Mouse (Mus musculus): ENCODE measurements around the gene Slc4a10. TPM values are rescaled to one million over a fixed set of nuclear protein-coding genes. Genes with fewer than 3 reads are reported as not detected.

The Slc4a10 gene
- polyA plus RNA-seq, 2 experiments: 0.21 to 0.34 TPM

DNA sequence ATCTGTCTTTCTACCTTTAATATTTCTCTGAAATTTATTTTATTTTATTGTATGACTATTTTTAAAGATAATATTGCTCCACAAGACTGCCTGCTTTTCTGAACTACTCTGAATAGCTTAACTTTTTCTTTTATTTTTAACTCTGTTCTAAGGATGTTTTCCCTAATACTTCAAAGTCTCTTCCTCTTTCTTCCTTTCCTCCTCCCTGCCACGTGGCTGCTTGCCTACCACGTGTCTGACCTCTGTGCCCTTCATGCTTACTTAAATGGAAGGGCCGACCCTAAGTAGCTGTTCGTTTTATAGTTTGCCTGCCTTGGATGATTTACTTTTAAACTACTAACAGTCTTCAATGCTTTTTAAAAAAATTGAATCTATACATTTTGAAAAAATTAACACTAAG lies 225.6 kb downstream of the Slc4a10 start:
- H3K27ac ChIP-seq (replicated peaks; ENCODE audit: low read depth, low read length): no peak overlapping the region

DNA sequence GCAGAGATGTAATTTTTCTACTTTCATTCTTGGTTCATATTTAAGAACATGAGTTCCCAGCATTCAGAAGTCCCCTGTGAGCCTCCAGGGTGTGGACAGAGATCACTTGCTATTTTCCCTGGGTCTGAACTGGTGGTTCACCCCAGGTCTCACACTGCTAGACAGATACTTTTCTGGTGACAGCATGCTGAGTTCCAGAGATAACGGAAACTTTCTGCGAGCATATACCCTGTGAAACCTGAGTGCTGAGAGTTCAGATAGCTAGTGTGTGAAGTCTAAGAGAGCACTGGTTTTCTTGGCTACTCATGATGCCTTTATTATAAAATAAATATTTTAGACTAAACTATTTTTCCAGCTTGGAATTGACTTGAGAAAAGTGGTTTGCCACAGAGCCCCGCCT lies 232.5 kb downstream of the Slc4a10 start:
- Histone ChIP-seq H3K27ac (replicated peaks; ENCODE audit: low read depth, low read length) (no peak overlapping the region), H3K4me1 (ENCODE audit: control insufficient read depth, insufficient read depth, low read length) (no peaks in the 10 kb centered on the region), H3K9ac (ENCODE audit: low read depth, low read length, severe bottlenecking) (no peak overlapping the region), H3K36me3 (ENCODE audit: control insufficient read depth, insufficient read depth, low read length) (no peaks in the 10 kb centered on the region), H3K27me3 (ENCODE audit: control insufficient read depth, insufficient read depth, low read length) (no peaks in the 10 kb centered on the region), H3K4me3 (replicated peaks; ENCODE audit: low read length) (no peak overlapping the region), H3K9me3 (ENCODE audit: control insufficient read depth, low read length) (no peaks in the 10 kb centered on the region), H3K4me2 (replicated peaks; ENCODE audit: low read depth, low read length, severe bottlenecking) (no peak overlapping the region)
- TF ChIP-seq POLR2A (IDR thresholded peaks at IDR 0.05; ENCODE audit: borderline replicate concordance, extremely low read depth, insufficient read depth, insufficient read length): no peak
- ATAC-seq (ENCODE audit: low FRiP score, low read depth) (no peak), DNase-seq (ENCODE audit: low spot score) (no peak)
- 72% methylated on average over 3 of the region's 3 CpGs for WGBS

More for the DNA sequence above, 225.6 kb downstream of the Slc4a10 start:
- no peak for TF ChIP-seq POLR2A (IDR thresholded peaks at IDR 0.05; ENCODE audit: borderline replicate concordance, extremely low read depth, insufficient read depth, insufficient read length)
- H3K4me1 ChIP-seq (ENCODE audit: control insufficient read depth, insufficient read depth, low read length): no peaks in the 10 kb centered on the region
- no peak overlapping the region for H3K4me2 ChIP-seq (replicated peaks; ENCODE audit: low read depth, low read length, severe bottlenecking)
- DNase-seq (ENCODE audit: low spot score): no peak
- no peaks in the 10 kb centered on the region for H3K27me3 ChIP-seq (ENCODE audit: control insufficient read depth, insufficient read depth, low read length)
- 38% methylated on average over 4 of the region's 4 CpGs for WGBS
- no peak overlapping the region for H3K4me3 ChIP-seq (replicated peaks; ENCODE audit: low read length)
- H3K36me3 ChIP-seq (ENCODE audit: control insufficient read depth, insufficient read depth, low read length): no peaks in the 10 kb centered on the region
- ATAC-seq (ENCODE audit: low FRiP score, low read depth): no peak
- H3K9ac ChIP-seq (ENCODE audit: low read depth, low read length, severe bottlenecking): no peak overlapping the region
- H3K9me3 ChIP-seq (ENCODE audit: control insufficient read depth, low read length): no peaks in the 10 kb centered on the region

DNA sequence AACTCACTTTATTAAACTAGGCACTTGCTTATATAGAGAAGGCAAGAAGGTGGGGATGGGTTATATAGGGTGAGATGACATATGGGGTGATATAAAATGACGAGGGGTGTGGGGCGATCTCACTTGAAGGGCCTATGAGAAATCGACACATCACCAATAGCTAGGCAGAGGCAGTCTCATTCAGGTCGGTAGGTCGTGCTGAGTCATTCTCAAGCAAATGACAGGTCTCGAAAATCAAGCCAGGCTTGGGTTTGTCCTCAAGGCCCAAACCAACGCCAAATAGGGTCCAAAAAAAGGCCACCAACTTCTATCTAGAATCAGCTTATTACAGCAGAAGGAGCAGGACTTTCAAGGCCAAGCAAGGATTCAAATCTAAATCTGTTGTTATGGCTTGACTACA lies 233.5 kb downstream of the Slc4a10 start:
- ATAC-seq (ENCODE audit: low FRiP score, low read depth) (no peak), DNase-seq (ENCODE audit: low spot score) (no peak)
- H3K27ac ChIP-seq (replicated peaks; ENCODE audit: low read depth, low read length): no peak overlapping the region
- H3K27me3 ChIP-seq (ENCODE audit: control insufficient read depth, insufficient read depth, low read length): no peaks in the 10 kb centered on the region
- no peak overlapping the region for H3K9ac ChIP-seq (ENCODE audit: low read depth, low read length, severe bottlenecking)
- no peaks in the 10 kb centered on the region for H3K36me3 ChIP-seq (ENCODE audit: control insufficient read depth, insufficient read depth, low read length)
- TF ChIP-seq POLR2A (IDR thresholded peaks at IDR 0.05; ENCODE audit: borderline replicate concordance, extremely low read depth, insufficient read depth, insufficient read length): no peak
- 78% methylated on average over 7 of the region's 7 CpGs for WGBS
- H3K4me2 ChIP-seq (replicated peaks; ENCODE audit: low read depth, low read length, severe bottlenecking): no peak overlapping the region
- H3K4me3 ChIP-seq (replicated peaks; ENCODE audit: low read length): no peak overlapping the region
- H3K4me1 ChIP-seq (ENCODE audit: control insufficient read depth, insufficient read depth, low read length): no peaks in the 10 kb centered on the region
- H3K9me3 ChIP-seq (ENCODE audit: control insufficient read depth, low read length): no peaks in the 10 kb centered on the region

DNA sequence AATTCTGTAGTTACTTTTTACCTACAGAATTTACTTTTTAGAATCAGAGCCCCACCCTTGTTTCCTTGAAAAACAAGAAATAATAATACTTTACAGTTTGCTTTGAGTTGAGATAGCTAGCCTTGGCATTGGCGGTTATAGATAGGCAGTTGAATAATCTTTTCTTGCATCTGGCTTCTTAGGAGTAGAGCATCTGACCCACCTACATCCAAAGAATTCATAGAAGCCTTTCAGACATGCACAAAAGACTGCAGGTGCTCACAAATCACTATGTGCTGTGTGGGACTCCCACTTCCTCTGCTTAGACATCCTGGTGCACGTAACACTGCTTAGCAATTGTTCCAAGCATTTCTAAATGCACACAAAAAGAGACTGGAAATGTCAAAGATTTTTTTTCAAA lies 238.8 kb downstream of the Slc4a10 start:
- Histone ChIP-seq H3K36me3 (ENCODE audit: control insufficient read depth, insufficient read depth, low read length) (no peaks in the 10 kb centered on the region), H3K9me3 (ENCODE audit: control insufficient read depth, low read length) (no peaks in the 10 kb centered on the region), H3K27me3 (ENCODE audit: control insufficient read depth, insufficient read depth, low read length) (no peaks in the 10 kb centered on the region), H3K9ac (ENCODE audit: low read depth, low read length, severe bottlenecking) (no peak overlapping the region), H3K4me1 (ENCODE audit: control insufficient read depth, insufficient read depth, low read length) (no peaks in the 10 kb centered on the region), H3K4me3 (replicated peaks; ENCODE audit: low read length) (no peak overlapping the region), H3K27ac (replicated peaks; ENCODE audit: low read depth, low read length) (no peak overlapping the region), H3K4me2 (replicated peaks; ENCODE audit: low read depth, low read length, severe bottlenecking) (no peak overlapping the region)
- ATAC-seq (ENCODE audit: low FRiP score, low read depth) (no peak), DNase-seq (ENCODE audit: low spot score) (no peak)
- no peak for TF ChIP-seq POLR2A (IDR thresholded peaks at IDR 0.05; ENCODE audit: borderline replicate concordance, extremely low read depth, insufficient read depth, insufficient read length)
- 87% methylated on average over 2 of the region's 2 CpGs for WGBS

DNA sequence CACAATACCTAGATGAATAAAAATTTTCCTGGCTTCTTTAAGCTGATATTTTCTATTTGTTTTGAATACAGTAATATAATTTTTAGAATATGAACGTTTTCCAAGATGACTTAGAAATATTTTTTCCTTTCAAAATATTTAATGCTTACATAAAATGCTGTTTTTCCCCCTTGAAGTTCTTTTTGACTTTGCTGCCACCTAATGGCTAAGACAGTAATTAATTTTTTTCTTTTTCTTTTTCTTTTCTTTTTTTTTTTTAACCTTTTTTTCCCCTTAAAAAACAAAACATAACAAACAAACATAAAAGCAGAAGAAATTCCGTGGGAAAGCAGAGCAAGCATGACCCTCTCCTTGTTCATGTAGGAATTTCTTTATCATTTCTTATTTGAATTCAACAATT lies 239.6 kb downstream of the Slc4a10 start:
- no peak overlapping the region for H3K4me3 ChIP-seq (replicated peaks; ENCODE audit: low read length)
- no peaks in the 10 kb centered on the region for H3K36me3 ChIP-seq (ENCODE audit: control insufficient read depth, insufficient read depth, low read length)
- DNase-seq (ENCODE audit: low spot score): no peak
- no peaks in the 10 kb centered on the region for H3K27me3 ChIP-seq (ENCODE audit: control insufficient read depth, insufficient read depth, low read length)
- TF ChIP-seq POLR2A (IDR thresholded peaks at IDR 0.05; ENCODE audit: borderline replicate concordance, extremely low read depth, insufficient read depth, insufficient read length): no peak
- no peaks in the 10 kb centered on the region for H3K4me1 ChIP-seq (ENCODE audit: control insufficient read depth, insufficient read depth, low read length)
- 2% methylated on average over 2 of the region's 2 CpGs for WGBS
- H3K4me2 ChIP-seq (replicated peaks; ENCODE audit: low read depth, low read length, severe bottlenecking): no peak overlapping the region
- no peak overlapping the region for H3K9ac ChIP-seq (ENCODE audit: low read depth, low read length, severe bottlenecking)
- no peaks in the 10 kb centered on the region for H3K9me3 ChIP-seq (ENCODE audit: control insufficient read depth, low read length)
- no peak overlapping the region for H3K27ac ChIP-seq (replicated peaks; ENCODE audit: low read depth, low read length)
- no peak for ATAC-seq (ENCODE audit: low FRiP score, low read depth)

DNA sequence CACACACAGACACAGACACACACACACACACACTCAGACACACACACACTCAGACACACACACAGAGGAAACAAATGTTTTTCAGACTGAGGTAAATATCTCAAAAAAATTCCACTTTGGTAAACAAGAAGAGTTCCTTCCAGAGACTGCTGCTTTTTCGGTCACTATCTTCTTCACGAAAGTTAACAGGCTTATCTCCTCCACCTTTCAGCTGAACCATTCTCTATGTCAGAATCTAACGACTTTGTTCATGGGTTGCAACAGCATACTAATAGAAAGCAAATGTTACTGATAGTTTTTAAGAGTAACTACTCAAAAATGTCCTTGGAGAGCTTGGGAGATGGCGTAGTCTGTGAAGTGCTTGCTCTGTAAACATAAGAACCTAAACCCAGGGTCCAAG lies 241.3 kb downstream of the Slc4a10 start:
- Histone ChIP-seq H3K9me3 (ENCODE audit: control insufficient read depth, low read length) (no peaks in the 10 kb centered on the region), H3K9ac (ENCODE audit: low read depth, low read length, severe bottlenecking) (no peak overlapping the region), H3K27ac (replicated peaks; ENCODE audit: low read depth, low read length) (no peak overlapping the region), H3K27me3 (ENCODE audit: control insufficient read depth, insufficient read depth, low read length) (no peaks in the 10 kb centered on the region), H3K4me2 (replicated peaks; ENCODE audit: low read depth, low read length, severe bottlenecking) (no peak overlapping the region), H3K4me1 (ENCODE audit: control insufficient read depth, insufficient read depth, low read length) (no peaks in the 10 kb centered on the region), H3K36me3 (ENCODE audit: control insufficient read depth, insufficient read depth, low read length) (no peaks in the 10 kb centered on the region), H3K4me3 (replicated peaks; ENCODE audit: low read length) (no peak overlapping the region)
- no peak for TF ChIP-seq POLR2A (IDR thresholded peaks at IDR 0.05; ENCODE audit: borderline replicate concordance, extremely low read depth, insufficient read depth, insufficient read length)
- no peak for DNase-seq (ENCODE audit: low spot score)
- no peak for ATAC-seq (ENCODE audit: low FRiP score, low read depth)
- 68% methylated on average over 4 of the region's 4 CpGs for WGBS
